Mouse (Mus musculus): ENCODE data around the gene Dzip1. TPM values are rescaled to one million over a fixed set of nuclear protein-coding genes. Genes with fewer than 3 reads are reported as not detected.

The Dzip1 gene
- polyA plus RNA-seq, 1 experiment, result 47.2 TPM

DNA sequence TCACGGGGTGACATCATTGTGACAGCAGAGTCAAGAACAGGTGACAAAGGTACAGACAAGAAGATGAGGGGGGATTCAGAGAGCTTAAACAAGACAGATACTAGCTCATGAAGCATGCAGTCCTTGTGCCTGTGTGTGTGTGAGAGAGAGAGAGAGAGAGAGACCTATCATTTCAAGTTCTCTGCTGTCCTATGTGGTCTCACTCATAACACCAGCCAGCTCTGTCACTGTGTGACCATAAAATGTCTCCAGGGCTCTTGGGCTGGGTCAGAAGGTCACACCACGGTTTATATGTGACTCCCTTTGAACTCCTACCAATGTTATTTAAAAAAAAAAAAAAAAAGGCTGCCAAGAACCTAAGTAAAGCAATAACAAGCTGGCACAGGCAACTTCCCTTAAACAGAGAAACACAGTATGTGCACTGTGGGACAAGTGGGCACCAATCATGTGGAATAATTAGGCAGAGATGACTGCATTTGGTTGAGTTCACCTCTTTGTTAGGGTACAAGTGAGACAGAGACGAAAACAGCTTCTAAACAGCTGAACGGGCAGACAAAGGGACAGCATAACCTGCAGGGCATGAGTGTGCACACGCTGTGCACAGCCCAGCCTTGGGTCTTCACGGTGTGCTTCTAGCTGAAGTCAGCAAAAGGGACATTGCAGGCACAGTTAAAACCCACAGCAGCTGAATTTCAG, 21.2 kb downstream of the Dzip1 start:
- H3K9me3 ChIP-seq (replicated peaks; ENCODE audit: control insufficient read depth, insufficient read depth, low read length, poor library complexity, severe bottlenecking), result peaks cover 3% of the 10 kb centered on the region
- no peak overlapping the region for H3K4me3 ChIP-seq (ENCODE audit: low read depth, low read length)
- no peak overlapping the region for H3K27ac ChIP-seq (ENCODE audit: insufficient read depth, low read length)
- H3K9ac ChIP-seq (ENCODE audit: low read depth, poor library complexity, severe bottlenecking), result no peak overlapping the region
- H3K36me3 ChIP-seq (ENCODE audit: control insufficient read depth, insufficient read depth, low read length, poor library complexity, severe bottlenecking), result peaks cover 9% of the 10 kb centered on the region
- H3K27me3 ChIP-seq (ENCODE audit: control insufficient read depth, insufficient read depth, low read length, poor library complexity, severe bottlenecking), result no peaks in the 10 kb centered on the region
- H3K4me1 ChIP-seq (ENCODE audit: control insufficient read depth, insufficient read depth, low read length), result no peaks in the 10 kb centered on the region
- TF ChIP-seq EP300 (IDR thresholded peaks at IDR 0.05; ENCODE audit: insufficient read depth, low read depth, low read length) (no peak), CTCF (IDR thresholded peaks at IDR 0.05; ENCODE audit: low read depth, low read length) (no peak), POLR2A (IDR thresholded peaks at IDR 0.05; ENCODE audit: insufficient read depth, low read length) (no peak)

DNA sequence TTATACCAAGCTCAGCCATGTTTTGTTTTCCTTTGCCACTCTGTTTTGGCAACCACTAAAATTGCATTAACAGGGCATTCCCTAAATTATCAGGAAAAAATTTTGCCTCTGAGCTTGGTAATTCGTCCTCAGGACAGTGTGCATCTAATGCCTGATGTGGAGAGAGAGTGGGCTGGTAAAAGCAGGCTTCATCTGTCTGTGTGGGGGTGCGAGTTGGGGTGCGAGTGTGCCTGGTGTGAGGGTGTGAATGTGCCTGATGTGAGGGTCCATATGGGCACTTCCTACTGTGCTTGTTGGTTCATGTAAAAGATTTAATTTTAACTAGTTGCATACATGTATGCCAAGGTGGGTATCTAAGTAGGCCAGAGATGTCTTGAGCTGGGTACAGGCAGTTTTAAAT, 21.9 kb downstream of the Dzip1 start:
- H3K27me3 ChIP-seq (ENCODE audit: control insufficient read depth, insufficient read depth, low read length, poor library complexity, severe bottlenecking), result no peaks in the 10 kb centered on the region
- H3K9me3 ChIP-seq (replicated peaks; ENCODE audit: control insufficient read depth, insufficient read depth, low read length, poor library complexity, severe bottlenecking), result peaks cover 3% of the 10 kb centered on the region
- no peak overlapping the region for H3K9ac ChIP-seq (ENCODE audit: low read depth, poor library complexity, severe bottlenecking)
- TF ChIP-seq EP300 (IDR thresholded peaks at IDR 0.05; ENCODE audit: insufficient read depth, low read depth, low read length) (no peak), CTCF (IDR thresholded peaks at IDR 0.05; ENCODE audit: low read depth, low read length) (no peak), POLR2A (IDR thresholded peaks at IDR 0.05; ENCODE audit: insufficient read depth, low read length) (no peak)
- H3K4me1 ChIP-seq (ENCODE audit: control insufficient read depth, insufficient read depth, low read length), result no peaks in the 10 kb centered on the region
- peaks cover 9% of the 10 kb centered on the region for H3K36me3 ChIP-seq (ENCODE audit: control insufficient read depth, insufficient read depth, low read length, poor library complexity, severe bottlenecking)
- no peak overlapping the region for H3K27ac ChIP-seq (ENCODE audit: insufficient read depth, low read length)
- H3K4me3 ChIP-seq (ENCODE audit: low read depth, low read length), result no peak overlapping the region

DNA sequence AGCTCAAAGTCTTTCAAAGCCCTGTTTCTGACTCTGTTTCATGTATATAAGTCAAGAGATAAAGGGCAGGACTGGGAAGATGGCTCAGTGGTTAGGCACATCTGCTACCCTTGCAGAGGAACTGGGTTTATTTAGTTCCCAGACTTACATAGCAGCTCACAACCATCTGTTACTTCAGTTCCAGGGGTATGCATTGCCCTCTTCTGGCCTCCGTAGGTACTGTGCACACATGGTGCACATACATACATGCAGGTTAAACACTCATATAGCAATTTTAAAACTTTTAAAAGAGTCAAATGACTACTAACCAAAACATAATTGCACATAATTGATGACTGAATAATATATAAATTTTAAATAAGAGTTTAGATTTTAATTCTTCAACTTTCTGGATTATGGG, 24.3 kb downstream of the Dzip1 start:
- no peak overlapping the region for H3K9ac ChIP-seq (ENCODE audit: low read depth, poor library complexity, severe bottlenecking)
- no peak overlapping the region for H3K27ac ChIP-seq (ENCODE audit: insufficient read depth, low read length)
- peaks cover 3% of the 10 kb centered on the region for H3K9me3 ChIP-seq (replicated peaks; ENCODE audit: control insufficient read depth, insufficient read depth, low read length, poor library complexity, severe bottlenecking)
- peaks cover 9% of the 10 kb centered on the region for H3K36me3 ChIP-seq (ENCODE audit: control insufficient read depth, insufficient read depth, low read length, poor library complexity, severe bottlenecking)
- TF ChIP-seq POLR2A (IDR thresholded peaks at IDR 0.05; ENCODE audit: insufficient read depth, low read length) (no peak), EP300 (IDR thresholded peaks at IDR 0.05; ENCODE audit: insufficient read depth, low read depth, low read length) (no peak), CTCF (IDR thresholded peaks at IDR 0.05; ENCODE audit: low read depth, low read length) (no peak)
- H3K4me1 ChIP-seq (ENCODE audit: control insufficient read depth, insufficient read depth, low read length), result no peaks in the 10 kb centered on the region
- H3K27me3 ChIP-seq (ENCODE audit: control insufficient read depth, insufficient read depth, low read length, poor library complexity, severe bottlenecking), result no peaks in the 10 kb centered on the region
- no peak overlapping the region for H3K4me3 ChIP-seq (ENCODE audit: low read depth, low read length)

DNA sequence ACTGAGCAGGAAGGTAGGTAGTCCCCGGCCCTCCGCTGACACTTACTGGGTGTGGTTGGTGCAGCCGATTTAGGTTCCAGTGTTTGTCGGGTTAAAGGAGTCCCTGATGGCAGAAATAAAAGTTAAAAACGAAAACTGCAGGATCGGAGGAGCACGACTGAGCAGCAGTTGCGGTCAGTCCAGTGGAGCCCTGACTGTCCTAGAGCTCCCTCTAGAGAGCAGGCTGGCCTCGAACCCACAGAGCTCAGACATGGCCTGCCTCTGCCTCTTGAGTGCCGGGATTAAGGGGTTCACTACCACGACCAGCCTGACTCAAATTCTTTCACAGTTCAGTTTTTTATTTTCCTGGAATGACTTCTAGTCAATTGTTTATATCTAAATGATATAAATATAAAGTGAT, 25.3 kb downstream of the Dzip1 start:
- Histone ChIP-seq H3K36me3 (ENCODE audit: control insufficient read depth, insufficient read depth, low read length, poor library complexity, severe bottlenecking) (peaks cover 9% of the 10 kb centered on the region), H3K4me3 (ENCODE audit: low read depth, low read length) (no peak overlapping the region), H3K27me3 (ENCODE audit: control insufficient read depth, insufficient read depth, low read length, poor library complexity, severe bottlenecking) (no peaks in the 10 kb centered on the region), H3K9me3 (replicated peaks; ENCODE audit: control insufficient read depth, insufficient read depth, low read length, poor library complexity, severe bottlenecking) (peaks cover 3% of the 10 kb centered on the region), H3K27ac (ENCODE audit: insufficient read depth, low read length) (no peak overlapping the region), H3K4me1 (ENCODE audit: control insufficient read depth, insufficient read depth, low read length) (no peaks in the 10 kb centered on the region), H3K9ac (ENCODE audit: low read depth, poor library complexity, severe bottlenecking) (no peak overlapping the region)
- TF ChIP-seq POLR2A (IDR thresholded peaks at IDR 0.05; ENCODE audit: insufficient read depth, low read length), result no peak
- peak; percentile 56 for TF ChIP-seq CTCF (IDR thresholded peaks at IDR 0.05; ENCODE audit: low read depth, low read length)
- TF ChIP-seq EP300 (IDR thresholded peaks at IDR 0.05; ENCODE audit: insufficient read depth, low read depth, low read length), result no peak

DNA sequence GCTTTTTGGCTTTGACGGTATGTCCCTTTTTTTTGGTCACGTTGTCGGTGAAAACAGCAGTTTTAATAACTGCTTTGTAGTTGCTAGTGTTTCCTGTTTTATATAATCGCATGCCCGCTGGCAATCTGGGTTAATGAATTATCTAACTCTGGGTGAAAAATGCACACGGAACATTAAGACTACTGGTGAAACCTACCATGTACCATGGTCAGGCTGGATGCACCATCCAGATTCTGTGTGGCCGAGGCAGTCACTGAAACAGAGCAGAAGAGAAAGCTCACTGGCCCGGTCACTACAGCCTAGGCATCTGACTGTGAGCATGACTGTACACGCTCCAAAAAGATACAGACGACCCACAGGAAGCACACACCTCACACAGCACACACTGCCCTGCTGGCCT, 29.6 kb downstream of the Dzip1 start:
- Histone ChIP-seq H3K27me3 (ENCODE audit: control insufficient read depth, insufficient read depth, low read length, poor library complexity, severe bottlenecking) (no peaks in the 10 kb centered on the region), H3K27ac (ENCODE audit: insufficient read depth, low read length) (no peak overlapping the region), H3K4me3 (ENCODE audit: low read depth, low read length) (no peak overlapping the region), H3K9ac (ENCODE audit: low read depth, poor library complexity, severe bottlenecking) (no peak overlapping the region), H3K9me3 (replicated peaks; ENCODE audit: control insufficient read depth, insufficient read depth, low read length, poor library complexity, severe bottlenecking) (no peaks in the 10 kb centered on the region), H3K36me3 (ENCODE audit: control insufficient read depth, insufficient read depth, low read length, poor library complexity, severe bottlenecking) (peaks cover 3% of the 10 kb centered on the region; the same call in 1 of the 2 replicates), H3K4me1 (ENCODE audit: control insufficient read depth, insufficient read depth, low read length) (no peaks in the 10 kb centered on the region)
- TF ChIP-seq EP300 (IDR thresholded peaks at IDR 0.05; ENCODE audit: insufficient read depth, low read depth, low read length), result no peak
- TF ChIP-seq CTCF (IDR thresholded peaks at IDR 0.05; ENCODE audit: low read depth, low read length), result no peak
- no peak for TF ChIP-seq POLR2A (IDR thresholded peaks at IDR 0.05; ENCODE audit: insufficient read depth, low read length)

DNA sequence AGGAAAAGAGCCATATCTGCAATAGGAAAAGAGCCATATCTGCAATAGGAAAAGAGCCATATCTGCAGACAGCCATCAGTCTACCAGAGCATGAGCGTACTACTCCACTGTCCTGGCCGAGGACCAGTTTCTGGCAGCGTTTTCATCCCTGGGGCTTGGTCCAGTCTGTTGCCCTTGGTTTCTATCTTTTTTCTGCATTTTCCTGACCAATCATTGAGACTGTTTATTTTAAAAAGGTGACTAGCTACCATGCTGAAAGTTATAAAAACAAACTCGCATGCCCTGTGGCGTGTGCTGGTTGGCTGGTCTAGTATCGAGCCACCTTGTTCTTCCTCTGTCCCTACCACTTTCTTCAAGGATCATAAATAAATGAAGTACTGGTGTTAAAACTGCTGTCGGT, 30.0 kb downstream of the Dzip1 start:
- H3K4me3 ChIP-seq (ENCODE audit: low read depth, low read length), result no peak overlapping the region
- no peak overlapping the region for H3K9ac ChIP-seq (ENCODE audit: low read depth, poor library complexity, severe bottlenecking)
- H3K27me3 ChIP-seq (ENCODE audit: control insufficient read depth, insufficient read depth, low read length, poor library complexity, severe bottlenecking), result no peaks in the 10 kb centered on the region
- no peak overlapping the region for H3K27ac ChIP-seq (ENCODE audit: insufficient read depth, low read length)
- H3K36me3 ChIP-seq (ENCODE audit: control insufficient read depth, insufficient read depth, low read length, poor library complexity, severe bottlenecking), result peaks cover 3% of the 10 kb centered on the region; the same call in 1 of the 2 replicates
- TF ChIP-seq EP300 (IDR thresholded peaks at IDR 0.05; ENCODE audit: insufficient read depth, low read depth, low read length) (no peak), CTCF (IDR thresholded peaks at IDR 0.05; ENCODE audit: low read depth, low read length) (no peak), POLR2A (IDR thresholded peaks at IDR 0.05; ENCODE audit: insufficient read depth, low read length) (no peak)
- H3K9me3 ChIP-seq (replicated peaks; ENCODE audit: control insufficient read depth, insufficient read depth, low read length, poor library complexity, severe bottlenecking), result no peaks in the 10 kb centered on the region
- no peaks in the 10 kb centered on the region for H3K4me1 ChIP-seq (ENCODE audit: control insufficient read depth, insufficient read depth, low read length)

Measured in ES-Bruce4 (cell line).